Mouse (Mus musculus) layer of hippocampus, postnatal 10 days (tissue): ENCODE measurements around the gene Smurf1. TPM values are rescaled to one million over a fixed set of nuclear protein-coding genes. Genes with fewer than 3 reads are reported as not detected.

ENCODE experiments used
- DNase-seq, 2 experiments: peaks; one replicate each; pipeline ENCODE4 v3.0.0; 2021; ENCODE audit warnings: low spot score in 2 of 2
- total RNA-seq, 2 experiments: library from RNA; stranded (reverse); gene quantifications; 2 replicates each; pipeline ENCODE4 v1.2.3; 2021

Smurf1 gene
- total RNA-seq, 2 experiments from 2014 or later = 41.9 to 42.3 TPM

GRCm38 (mm10) chr5:144915828-144916227 lies 49.8 kb downstream of the Smurf1 start:
- no peak for DNase-seq

GRCm38 (mm10) chr5:144914433-144914906 lies 51.2 kb downstream of the Smurf1 start:
- DNase-seq = no peak

- DNase-seq = no peak
These were observed 51.7 kb downstream of the Smurf1 start for GRCm38 (mm10) chr5:144913923-144914322.

- DNase-seq = no peak
These were observed 52.3 kb downstream of the Smurf1 start for GRCm38 (mm10) chr5:144913361-144913760.

GRCm38 (mm10) chr5:144912519-144913310 lies 52.9 kb downstream of the Smurf1 start:
- no peak for DNase-seq

- no peak for DNase-seq
These were observed 56.1 kb downstream of the Smurf1 start for GRCm38 (mm10) chr5:144909521-144909920.

GRCm38 (mm10) chr5:144907591-144907990 lies 58.1 kb downstream of the Smurf1 start:
- no peak for DNase-seq

GRCm38 (mm10) chr5:144904356-144905134 lies 61.1 kb downstream of the Smurf1 start:
- no peak for DNase-seq

GRCm38 (mm10) chr5:144901791-144902190 lies 63.9 kb downstream of the Smurf1 start:
- no peak for DNase-seq

GRCm38 (mm10) chr5:144901035-144901434 lies 64.6 kb downstream of the Smurf1 start:
- no peak for DNase-seq

GRCm38 (mm10) chr5:144898448-144899052 lies 67.1 kb downstream of the Smurf1 start:
- DNase-seq = no peak

- DNase-seq = no peak
These were observed 67.8 kb downstream of the Smurf1 start for GRCm38 (mm10) chr5:144897881-144898280.

- no peak for DNase-seq
These were observed 74.4 kb downstream of the Smurf1 start for GRCm38 (mm10) chr5:144891276-144891675.

GRCm38 (mm10) chr5:144885968-144886650 lies 79.5 kb downstream of the Smurf1 start:
- DNase-seq = no peak

- peak; percentile 45 to 65 for DNase-seq
These were observed 80.9 kb downstream of the Smurf1 start for GRCm38 (mm10) chr5:144884629-144885217.

- peak; percentile 60 to 70 for DNase-seq
These were observed 83.8 kb downstream of the Smurf1 start for GRCm38 (mm10) chr5:144881670-144882399.

GRCm38 (mm10) chr5:144877021-144877420 lies 88.6 kb downstream of the Smurf1 start:
- no peak for DNase-seq

GRCm38 (mm10) chr5:144875892-144876291 lies 89.8 kb downstream of the Smurf1 start:
- DNase-seq = peak; percentile 82 to 83

- DNase-seq = no peak
These were observed 90.4 kb downstream of the Smurf1 start for GRCm38 (mm10) chr5:144875227-144875626.

GRCm38 (mm10) chr5:144872867-144873266 lies 92.8 kb downstream of the Smurf1 start:
- DNase-seq = no peak
